Mouse (Mus musculus) cortical plate, adult 2 months (tissue): ENCODE measurements at regions not wholly inside any gene's neighbourhood (a gene's known extent, or its start where the extent isn't known, plus 50 kb on each side); places are given as distances from the start of the nearest gene placed in this dataset.

ENCODE experiments used
- CTCF ChIP-seq: fragments of 200-500 bp; IDR thresholded peaks from 2 replicates; pipeline ENCODE4 v1.5.1; 2011; ENCODE audit warnings: mild to moderate bottlenecking, control low read depth, low read length; ENCODE audit not compliant: insufficient read depth; ENCODE audit errors: extremely low read depth
- POLR2A ChIP-seq: fragments of 200-500 bp; IDR thresholded peaks from 2 replicates; pipeline ENCODE4 v1.6.1; 2011; ENCODE audit warnings: mild to moderate bottlenecking, low read length, control low read depth; ENCODE audit not compliant: insufficient read depth; ENCODE audit errors: extremely low read depth

- TF ChIP-seq CTCF (no peak), POLR2A (no peak)
Measured at GRCm38 (mm10) chr10:66817876-66818275, 278.0 kb upstream of the Jmjd1c start.
